11 mouse cellular contexts compared by ENCODE assay signal in the genomic region with DNA sequence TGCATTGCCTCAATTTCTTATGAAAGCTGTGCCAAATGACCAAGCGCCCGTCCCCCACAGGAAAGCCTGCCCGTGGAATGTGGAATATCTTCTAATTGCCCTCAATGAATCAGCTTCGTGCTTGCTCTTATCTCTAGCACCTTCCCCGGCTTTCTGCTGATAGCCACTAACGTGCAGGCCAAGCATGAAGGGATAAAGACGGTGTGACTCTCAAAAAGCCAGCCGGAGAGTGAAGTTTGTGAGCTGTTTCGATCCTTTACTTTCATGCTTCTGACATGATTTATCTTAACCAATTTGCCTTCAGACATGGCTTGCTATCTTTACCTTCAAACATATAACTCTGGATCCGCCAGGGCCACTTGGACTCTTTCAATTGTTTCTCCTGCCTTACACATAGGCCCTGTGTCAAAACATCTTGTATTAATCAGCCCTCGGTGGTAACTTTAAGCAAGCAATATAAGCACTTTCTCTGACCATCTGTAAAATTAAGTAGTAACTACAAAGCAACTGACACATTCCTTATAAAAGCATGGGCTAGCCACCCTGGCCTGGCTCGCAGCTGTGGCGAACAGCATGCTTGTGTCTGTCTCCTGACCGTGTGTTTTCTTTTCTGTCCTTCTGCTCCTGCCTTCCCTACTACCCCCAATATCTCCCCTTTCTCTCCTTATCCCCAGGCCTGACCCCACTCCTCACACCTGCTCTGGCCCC.
DNase-seq lines count a peak whose midpoint lies in the region; ATAC-seq lines count a peak whose summit lies in the region.
"Had no signal": no experiment of that assay in that cellular context is flagged by ENCODE, and none has a peak within 500 bp of the region (broad histone marks: within the 10 kb centered on the region; RNA-seq: fewer than 3 reads in every experiment).

No protein-coding gene starts in this region.

- DNase-seq in midbrain, embryonic 11.5 days (ENCODE audit: low spot score, missing footprints) = peak; percentile 68
- peak; percentile 46 for DNase-seq in embryonic facial prominence, embryonic 10.5 days (ENCODE audit: low spot score)
- DNase-seq in cerebellum, adult 18-20 months = no peak
- DNase-seq: cerebellum, adult 11 months; kidney, postnatal 10 days had no signal

- no peak overlapping the region for H3K4me3 ChIP-seq in midbrain, embryonic 11.5 days (ENCODE audit: low read depth, low read length)
- no peak overlapping the region for H3K4me3 ChIP-seq in midbrain, embryonic 16.5 days (ENCODE audit: low read depth, low read length)
- no peak overlapping the region for H3K4me3 ChIP-seq in embryonic facial prominence, embryonic 10.5 days
- H3K4me3 ChIP-seq in intestine, embryonic 16.5 days (ENCODE audit: low read length) = no peak overlapping the region
- H3K4me3 ChIP-seq: midbrain, embryonic 12.5 days had no signal

- 64% methylated on average over 14 of the region's 14 CpGs for WGBS in midbrain, embryonic 11.5 days
- WGBS in midbrain, embryonic 16.5 days = 50% methylated on average over 14 of the region's 14 CpGs
- WGBS in embryonic facial prominence, embryonic 10.5 days = 47% methylated on average over 14 of the region's 14 CpGs
- WGBS in intestine, embryonic 16.5 days = 35% methylated on average over 14 of the region's 14 CpGs

- no peaks in the 10 kb centered on the region for H3K27me3 ChIP-seq in midbrain, embryonic 11.5 days (ENCODE audit: control insufficient read depth, insufficient read depth, low read length)
- no peaks in the 10 kb centered on the region for H3K27me3 ChIP-seq in midbrain, embryonic 16.5 days (ENCODE audit: control insufficient read depth, insufficient read depth, low read depth, low read length)
- no peaks in the 10 kb centered on the region for H3K27me3 ChIP-seq in embryonic facial prominence, embryonic 10.5 days (replicated peaks; ENCODE audit: low read depth, poor library complexity, severe bottlenecking)
- H3K27me3 ChIP-seq in intestine, embryonic 16.5 days (replicated peaks; ENCODE audit: control insufficient read depth, insufficient read depth, low read length) = no peaks in the 10 kb centered on the region
- H3K27me3 ChIP-seq: midbrain, embryonic 12.5 days had no signal

- no peaks in the 10 kb centered on the region for H3K4me1 ChIP-seq in midbrain, embryonic 11.5 days (ENCODE audit: control insufficient read depth, insufficient read depth, low read length)
- H3K4me1 ChIP-seq in midbrain, embryonic 16.5 days (ENCODE audit: control insufficient read depth, insufficient read depth, low read length) = no peaks in the 10 kb centered on the region; the same call in 1 of the 2 replicates
- peaks cover 11% of the 10 kb centered on the region for H3K4me1 ChIP-seq in embryonic facial prominence, embryonic 10.5 days
- H3K4me1 ChIP-seq in intestine, embryonic 16.5 days (ENCODE audit: control insufficient read depth, insufficient read depth, low read length) = peaks cover 4% of the 10 kb centered on the region; the same call in 1 of the 2 replicates

- no peak overlapping the region for H3K4me2 ChIP-seq in midbrain, embryonic 11.5 days
- H3K4me2 ChIP-seq in midbrain, embryonic 16.5 days (ENCODE audit: low read length) = no peak overlapping the region
- no peak overlapping the region for H3K4me2 ChIP-seq in intestine, embryonic 16.5 days (ENCODE audit: low read depth, low read length)
- H3K4me2 ChIP-seq: midbrain, embryonic 12.5 days had no signal

- no peak overlapping the region for H3K27ac ChIP-seq in midbrain, embryonic 11.5 days (ENCODE audit: low read depth, low read length)
- H3K27ac ChIP-seq in midbrain, embryonic 16.5 days (ENCODE audit: low read length) = no peak overlapping the region
- peak overlapping the region; percentile 14; the same call in 1 of the 2 replicates for H3K27ac ChIP-seq in embryonic facial prominence, embryonic 10.5 days (replicated peaks)
- H3K27ac ChIP-seq in intestine, embryonic 16.5 days (ENCODE audit: low read length) = no peak overlapping the region
- H3K27ac ChIP-seq: midbrain, embryonic 12.5 days had no signal

- H3K9ac ChIP-seq in midbrain, embryonic 11.5 days (ENCODE audit: low read length) = no peak overlapping the region
- H3K9ac ChIP-seq in midbrain, embryonic 16.5 days (ENCODE audit: low read depth, low read length) = no peak overlapping the region
- no peak overlapping the region for H3K9ac ChIP-seq in intestine, embryonic 16.5 days (ENCODE audit: low read depth, low read length)
- H3K9ac ChIP-seq: midbrain, embryonic 12.5 days had no signal

- no peak for ATAC-seq in midbrain, embryonic 11.5 days (ENCODE audit: low FRiP score)
- no peak for ATAC-seq in midbrain, embryonic 16.5 days
- 0 out of 2 replicates have a peak, but pooled peaks have one; percentile 38 for ATAC-seq in intestine, embryonic 16.5 days
- ATAC-seq in megakaryocyte-erythroid progenitor cell, adult 5-6 weeks (replicated peaks; ENCODE audit: low FRiP score, low TSS enrichment, poor library complexity, severe bottlenecking) = peak; percentile 79
- no peak for ATAC-seq in erythroid progenitor cell, adult 5-6 weeks (replicated peaks; ENCODE audit: low FRiP score, poor library complexity, severe bottlenecking)
- ATAC-seq: activated CD4-positive, CD25-positive, alpha-beta regulatory T cell, adult 4 months had no signal

- no peaks in the 10 kb centered on the region for H3K9me3 ChIP-seq in midbrain, embryonic 11.5 days (ENCODE audit: control insufficient read depth, low read length)
- H3K9me3 ChIP-seq in midbrain, embryonic 16.5 days (replicated peaks; ENCODE audit: control insufficient read depth, low read length, poor library complexity, severe bottlenecking) = no peaks in the 10 kb centered on the region
- H3K9me3 ChIP-seq in embryonic facial prominence, embryonic 10.5 days = no peaks in the 10 kb centered on the region
- no peaks in the 10 kb centered on the region for H3K9me3 ChIP-seq in intestine, embryonic 16.5 days (ENCODE audit: control insufficient read depth, low read length)
- H3K9me3 ChIP-seq: midbrain, embryonic 12.5 days had no signal

- H3K36me3 ChIP-seq in midbrain, embryonic 11.5 days (ENCODE audit: control insufficient read depth, insufficient read depth, low read length) = no peaks in the 10 kb centered on the region
- H3K36me3 ChIP-seq in midbrain, embryonic 16.5 days (ENCODE audit: control insufficient read depth, insufficient read depth, low read length) = no peaks in the 10 kb centered on the region
- H3K36me3 ChIP-seq in embryonic facial prominence, embryonic 10.5 days (replicated peaks) = no peaks in the 10 kb centered on the region
- H3K36me3 ChIP-seq in intestine, embryonic 16.5 days (ENCODE audit: control insufficient read depth, insufficient read depth, low read length) = no peaks in the 10 kb centered on the region
- H3K36me3 ChIP-seq: midbrain, embryonic 12.5 days had no signal

Comparison
In these comparisons a context has a peak if more than half of its experiments do, and no peak if none do; other contexts are left out.
1. ATAC-seq: peak in intestine, embryonic 16.5 days (single experiment) and megakaryocyte-erythroid progenitor cell, adult 5-6 weeks (single experiment); none in midbrain, embryonic 11.5 days (single experiment), midbrain, embryonic 16.5 days (single experiment) and erythroid progenitor cell, adult 5-6 weeks (single experiment).
2. DNase-seq: peak in midbrain, embryonic 11.5 days (single experiment) and embryonic facial prominence, embryonic 10.5 days (single experiment); none in cerebellum, adult 18-20 months (0 of 2).